Mouse (Mus musculus) stomach, postnatal 0 days (tissue): ENCODE measurements around the gene Pitpnm1.

ENCODE experiments used
- CTCF ChIP-seq: IDR thresholded peaks from 2 replicates; pipeline ENCODE4 v1.5.1; 2016; ENCODE audit warnings: antibody characterized with exemption, low read depth, mild to moderate bottlenecking, moderate library complexity
- EP300 ChIP-seq: optimal IDR thresholded peaks from 2 replicates; pipeline ENCODE3; 2016; ENCODE audit warnings: antibody characterized with exemption

- TF ChIP-seq CTCF (no peak), EP300 (no peak)
These were observed 59.3 kb downstream of the Pitpnm1 start for GRCm38 (mm10) chr19:4159049-4159448.
